Mouse (Mus musculus): ENCODE results near the gene Adamts8. TPM values are rescaled to one million over a fixed set of nuclear protein-coding genes. Genes with fewer than 3 reads are reported as not detected.

Adamts8 gene
- polyA plus RNA-seq, 1 experiment from 2014 or later: 0.49 TPM

DNA sequence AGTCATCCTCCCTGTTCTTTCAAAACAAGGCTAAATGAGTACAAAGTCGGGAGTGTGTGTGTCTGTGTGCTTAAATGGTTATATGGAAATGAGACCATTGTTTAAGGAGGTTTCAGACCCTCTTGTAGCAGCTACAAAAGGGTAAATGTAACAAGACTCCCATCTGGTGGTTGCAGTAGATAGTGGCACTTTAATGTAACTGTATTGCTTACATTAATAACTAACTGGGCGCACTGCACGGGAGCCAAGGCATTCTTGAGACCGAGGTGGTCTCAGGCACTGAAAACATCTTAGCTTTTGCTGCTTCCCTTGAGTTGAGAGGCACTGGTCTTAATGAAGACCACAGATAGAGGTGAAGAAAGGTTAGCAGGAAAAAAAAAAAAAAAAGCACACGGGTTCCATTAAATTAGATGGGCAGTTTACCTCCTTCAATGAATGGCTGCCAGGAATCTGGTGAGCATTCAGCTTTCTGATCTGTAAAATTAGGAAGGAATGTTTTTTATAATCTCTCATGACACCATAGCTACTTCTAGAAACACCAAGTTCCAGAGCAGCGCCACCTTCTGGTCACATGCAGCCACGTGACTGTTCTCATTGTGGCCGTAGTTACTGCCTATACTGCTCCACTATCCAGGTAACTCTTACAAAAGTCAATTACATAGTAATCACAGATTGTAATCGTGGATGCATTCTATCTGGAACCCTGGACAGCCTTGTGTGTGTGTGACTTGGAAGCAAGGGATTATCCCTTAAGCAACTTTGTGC is 5.5 kb upstream of the Adamts8 start:
- H3K9ac ChIP-seq (ENCODE audit: low read length): no peak overlapping the region
- no peak overlapping the region for H3K4me2 ChIP-seq (ENCODE audit: low read depth, low read length, severe bottlenecking)
- peak; percentile 76 for ATAC-seq (replicated peaks; ENCODE audit: low FRiP score)

DNA sequence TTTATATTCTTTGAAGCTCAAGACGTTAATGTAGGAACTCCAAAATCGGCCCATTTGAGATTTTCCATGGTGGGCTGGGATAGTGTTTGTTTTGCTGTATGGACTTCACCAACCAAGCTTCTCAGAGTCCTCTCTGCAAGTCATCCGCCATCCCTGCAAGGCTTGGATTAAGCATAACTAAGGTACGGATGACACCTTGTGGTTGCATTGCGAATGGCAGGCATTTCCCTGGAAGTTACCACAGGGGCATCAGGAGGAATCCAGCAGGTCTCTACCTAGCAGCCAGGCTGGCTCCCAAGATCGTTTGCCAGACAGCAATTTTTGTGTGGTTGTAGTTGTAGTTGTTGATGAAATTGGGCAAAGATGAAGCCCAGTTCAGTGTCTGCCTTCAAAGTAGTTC is 2.0 kb upstream of the Adamts8 start:
- ATAC-seq (replicated peaks; ENCODE audit: low FRiP score) (no peak), DNase-seq (ENCODE audit: low spot score) (peak; percentile 93)
- Histone ChIP-seq H3K4me3 (ENCODE audit: low read depth, low read length) (no peak overlapping the region), H3K27ac (ENCODE audit: low read depth, low read length) (no peak overlapping the region), H3K27me3 (ENCODE audit: control insufficient read depth, insufficient read depth, low read length) (peaks cover 32% of the 10 kb centered on the region), H3K4me1 (replicated peaks; ENCODE audit: control insufficient read depth, insufficient read depth, low read length) (peaks cover 6% of the 10 kb centered on the region; the same call in 1 of the 2 replicates), H3K36me3 (ENCODE audit: control insufficient read depth, insufficient read depth, low read length) (no peaks in the 10 kb centered on the region), H3K4me2 (ENCODE audit: low read depth, low read length, severe bottlenecking) (no peak overlapping the region), H3K9me3 (ENCODE audit: control insufficient read depth, low read length) (no peaks in the 10 kb centered on the region), H3K9ac (ENCODE audit: low read length) (no peak overlapping the region)
- WGBS: 9% methylated on average over 6 of the region's 6 CpGs

More for the DNA sequence above, 5.5 kb upstream of the Adamts8 start:
- Histone ChIP-seq H3K27me3 (ENCODE audit: control insufficient read depth, insufficient read depth, low read length) (peaks cover 13% of the 10 kb centered on the region), H3K4me1 (replicated peaks; ENCODE audit: control insufficient read depth, insufficient read depth, low read length) (no peaks in the 10 kb centered on the region), H3K4me3 (ENCODE audit: low read depth, low read length) (no peak overlapping the region), H3K36me3 (ENCODE audit: control insufficient read depth, insufficient read depth, low read length) (no peaks in the 10 kb centered on the region), H3K9me3 (ENCODE audit: control insufficient read depth, low read length) (no peaks in the 10 kb centered on the region), H3K27ac (ENCODE audit: low read depth, low read length) (no peak overlapping the region)
- DNase-seq (ENCODE audit: low spot score): peak; percentile 71
- 44% methylated on average over 9 of the region's 9 CpGs for WGBS

- Histone ChIP-seq H3K9me3 (ENCODE audit: control insufficient read depth, low read length) (no peaks in the 10 kb centered on the region), H3K4me2 (ENCODE audit: low read depth, low read length, severe bottlenecking) (peak overlapping the region; percentile 99), H3K4me1 (replicated peaks; ENCODE audit: control insufficient read depth, insufficient read depth, low read length) (peaks cover 6% of the 10 kb centered on the region; the same call in 1 of the 2 replicates), H3K4me3 (ENCODE audit: low read depth, low read length) (peak overlapping the region; percentile 59), H3K36me3 (ENCODE audit: control insufficient read depth, insufficient read depth, low read length) (no peaks in the 10 kb centered on the region), H3K27me3 (ENCODE audit: control insufficient read depth, insufficient read depth, low read length) (peaks cover 33% of the 10 kb centered on the region), H3K27ac (ENCODE audit: low read depth, low read length) (no peak overlapping the region), H3K9ac (ENCODE audit: low read length) (peak overlapping the region; percentile 68)
- no peak for DNase-seq (ENCODE audit: low spot score)
- no peak for ATAC-seq (replicated peaks; ENCODE audit: low FRiP score)
- WGBS: 2% methylated on average over 11 of the region's 14 CpGs
These were observed 979 bp downstream of the Adamts8 start for GRCm38 (mm10) chr9:30943341-30943740.

GRCm38 (mm10) chr9:30944234-30944633 is 1.9 kb downstream of the Adamts8 start:
- Histone ChIP-seq H3K27ac (ENCODE audit: low read depth, low read length) (no peak overlapping the region), H3K9me3 (ENCODE audit: control insufficient read depth, low read length) (no peaks in the 10 kb centered on the region), H3K36me3 (ENCODE audit: control insufficient read depth, insufficient read depth, low read length) (no peaks in the 10 kb centered on the region), H3K4me3 (ENCODE audit: low read depth, low read length) (no peak overlapping the region), H3K4me2 (ENCODE audit: low read depth, low read length, severe bottlenecking) (no peak overlapping the region), H3K9ac (ENCODE audit: low read length) (no peak overlapping the region), H3K27me3 (ENCODE audit: control insufficient read depth, insufficient read depth, low read length) (peaks cover 33% of the 10 kb centered on the region), H3K4me1 (replicated peaks; ENCODE audit: control insufficient read depth, insufficient read depth, low read length) (peaks cover 6% of the 10 kb centered on the region; the same call in 1 of the 2 replicates)
- DNase-seq (ENCODE audit: low spot score) (no peak), ATAC-seq (replicated peaks; ENCODE audit: low FRiP score) (no peak)
- WGBS: 19% methylated on average over 1 of the region's 1 CpGs

- WGBS: 53% methylated on average over 1 of the region's 1 CpGs
- no peak for ATAC-seq (replicated peaks; ENCODE audit: low FRiP score)
- H3K27ac ChIP-seq (ENCODE audit: low read depth, low read length): no peak overlapping the region
- H3K36me3 ChIP-seq (ENCODE audit: control insufficient read depth, insufficient read depth, low read length): no peaks in the 10 kb centered on the region
- H3K4me2 ChIP-seq (ENCODE audit: low read depth, low read length, severe bottlenecking): no peak overlapping the region
- no peak overlapping the region for H3K4me3 ChIP-seq (ENCODE audit: low read depth, low read length)
- no peaks in the 10 kb centered on the region for H3K9me3 ChIP-seq (ENCODE audit: control insufficient read depth, low read length)
- peaks cover 6% of the 10 kb centered on the region; the same call in 1 of the 2 replicates for H3K4me1 ChIP-seq (replicated peaks; ENCODE audit: control insufficient read depth, insufficient read depth, low read length)
- H3K27me3 ChIP-seq (ENCODE audit: control insufficient read depth, insufficient read depth, low read length): peaks cover 33% of the 10 kb centered on the region
- DNase-seq (ENCODE audit: low spot score): no peak
- no peak overlapping the region for H3K9ac ChIP-seq (ENCODE audit: low read length)
These were observed 2.9 kb downstream of the Adamts8 start for GRCm38 (mm10) chr9:30945276-30945675.

- H3K4me2 ChIP-seq (ENCODE audit: low read depth, low read length, severe bottlenecking): no peak overlapping the region
- H3K27me3 ChIP-seq (ENCODE audit: control insufficient read depth, insufficient read depth, low read length): peaks cover 4% of the 10 kb centered on the region; the same call in 1 of the 2 replicates
- DNase-seq (ENCODE audit: low spot score): no peak
- no peaks in the 10 kb centered on the region for H3K9me3 ChIP-seq (ENCODE audit: control insufficient read depth, low read length)
- no peak overlapping the region for H3K9ac ChIP-seq (ENCODE audit: low read length)
- H3K4me3 ChIP-seq (ENCODE audit: low read depth, low read length): no peak overlapping the region
- H3K4me1 ChIP-seq (replicated peaks; ENCODE audit: control insufficient read depth, insufficient read depth, low read length): no peaks in the 10 kb centered on the region
- no peaks in the 10 kb centered on the region for H3K36me3 ChIP-seq (ENCODE audit: control insufficient read depth, insufficient read depth, low read length)
- ATAC-seq (replicated peaks; ENCODE audit: low FRiP score): no peak
- WGBS: 88% methylated on average over 3 of the region's 3 CpGs
- no peak overlapping the region for H3K27ac ChIP-seq (ENCODE audit: low read depth, low read length)
These were observed 7.1 kb downstream of the Adamts8 start for GRCm38 (mm10) chr9:30949422-30949821.

GRCm38 (mm10) chr9:30949971-30950370 is 7.6 kb downstream of the Adamts8 start:
- DNase-seq (ENCODE audit: low spot score): no peak
- Histone ChIP-seq H3K9me3 (ENCODE audit: control insufficient read depth, low read length) (no peaks in the 10 kb centered on the region), H3K4me1 (replicated peaks; ENCODE audit: control insufficient read depth, insufficient read depth, low read length) (no peaks in the 10 kb centered on the region), H3K4me2 (ENCODE audit: low read depth, low read length, severe bottlenecking) (no peak overlapping the region), H3K9ac (ENCODE audit: low read length) (no peak overlapping the region), H3K36me3 (ENCODE audit: control insufficient read depth, insufficient read depth, low read length) (no peaks in the 10 kb centered on the region), H3K27ac (ENCODE audit: low read depth, low read length) (no peak overlapping the region), H3K27me3 (ENCODE audit: control insufficient read depth, insufficient read depth, low read length) (peaks cover 2% of the 10 kb centered on the region; the same call in 1 of the 2 replicates), H3K4me3 (ENCODE audit: low read depth, low read length) (no peak overlapping the region)
- 83% methylated on average over 4 of the region's 4 CpGs for WGBS
- no peak for ATAC-seq (replicated peaks; ENCODE audit: low FRiP score)

GRCm38 (mm10) chr9:30950592-30950991 is 8.2 kb downstream of the Adamts8 start:
- no peak overlapping the region for H3K4me2 ChIP-seq (ENCODE audit: low read depth, low read length, severe bottlenecking)

GRCm38 (mm10) chr9:30951461-30951860 is 9.1 kb downstream of the Adamts8 start:
- Histone ChIP-seq H3K36me3 (ENCODE audit: control insufficient read depth, insufficient read depth, low read length) (no peaks in the 10 kb centered on the region), H3K4me2 (ENCODE audit: low read depth, low read length, severe bottlenecking) (no peak overlapping the region), H3K9me3 (ENCODE audit: control insufficient read depth, low read length) (no peaks in the 10 kb centered on the region), H3K27me3 (ENCODE audit: control insufficient read depth, insufficient read depth, low read length) (no peaks in the 10 kb centered on the region), H3K27ac (ENCODE audit: low read depth, low read length) (no peak overlapping the region), H3K9ac (ENCODE audit: low read length) (no peak overlapping the region), H3K4me3 (ENCODE audit: low read depth, low read length) (no peak overlapping the region), H3K4me1 (replicated peaks; ENCODE audit: control insufficient read depth, insufficient read depth, low read length) (no peaks in the 10 kb centered on the region)
- DNase-seq (ENCODE audit: low spot score) (no peak), ATAC-seq (replicated peaks; ENCODE audit: low FRiP score) (no peak)
- WGBS: 88% methylated on average over 5 of the region's 5 CpGs

More at GRCm38 (mm10) chr9:30950592-30950991, 8.2 kb downstream of the Adamts8 start:
- H3K9ac ChIP-seq (ENCODE audit: low read length): no peak overlapping the region
- no peak for DNase-seq (ENCODE audit: low spot score)
- H3K4me3 ChIP-seq (ENCODE audit: low read depth, low read length): no peak overlapping the region
- H3K4me1 ChIP-seq (replicated peaks; ENCODE audit: control insufficient read depth, insufficient read depth, low read length): no peaks in the 10 kb centered on the region
- no peaks in the 10 kb centered on the region for H3K27me3 ChIP-seq (ENCODE audit: control insufficient read depth, insufficient read depth, low read length)
- H3K27ac ChIP-seq (ENCODE audit: low read depth, low read length): no peak overlapping the region
- 87% methylated on average over 4 of the region's 4 CpGs for WGBS
- H3K9me3 ChIP-seq (ENCODE audit: control insufficient read depth, low read length): no peaks in the 10 kb centered on the region
- no peak for ATAC-seq (replicated peaks; ENCODE audit: low FRiP score)
- H3K36me3 ChIP-seq (ENCODE audit: control insufficient read depth, insufficient read depth, low read length): no peaks in the 10 kb centered on the region

All from forebrain, embryonic 11.5 days (tissue).